Mouse (Mus musculus): ENCODE data around the gene Ube2e3. TPM values are rescaled to one million over a fixed set of nuclear protein-coding genes. Genes with fewer than 3 reads are reported as not detected.

Ube2e3 gene
- polyA plus RNA-seq, 1 experiment from 2014 or later = 60.4 TPM

GRCm38 (mm10) chr2:78868511-78868854 is 559 bp downstream of the Ube2e3 start:
- Histone ChIP-seq H3K27ac (ENCODE audit: low read depth, low read length) (peak overlapping the region; percentile 97), H3K4me2 (replicated peaks; ENCODE audit: low read depth) (peak overlapping the region; percentile 79), H3K9ac (ENCODE audit: low read depth, low read length) (peak overlapping the region; percentile 95), H3K27me3 (replicated peaks; ENCODE audit: control insufficient read depth, insufficient read depth, low read length) (no peaks in the 10 kb centered on the region), H3K9me3 (ENCODE audit: control insufficient read depth) (no peaks in the 10 kb centered on the region), H3K36me3 (ENCODE audit: control insufficient read depth, insufficient read depth) (no peaks in the 10 kb centered on the region), H3K4me3 (ENCODE audit: low read depth, low read length) (peak overlapping the region; percentile 93), H3K4me1 (replicated peaks; ENCODE audit: control insufficient read depth, insufficient read depth, low read length) (peaks cover 3% of the 10 kb centered on the region; the same call in 1 of the 2 replicates)
- under 1% methylated on average over 43 of the region's 44 CpGs for WGBS
- no peak for TF ChIP-seq CTCF (IDR thresholded peaks at IDR 0.05; ENCODE audit: low read depth)
- ATAC-seq = peak; percentile 93

GRCm38 (mm10) chr2:78868951-78869720 is 1.2 kb downstream of the Ube2e3 start:
- ATAC-seq = peak; percentile 87
- no peaks in the 10 kb centered on the region for H3K27me3 ChIP-seq (replicated peaks; ENCODE audit: control insufficient read depth, insufficient read depth, low read length)
- H3K27ac ChIP-seq (ENCODE audit: low read depth, low read length) = peak overlapping the region; percentile 97
- no peaks in the 10 kb centered on the region for H3K36me3 ChIP-seq (ENCODE audit: control insufficient read depth, insufficient read depth)
- under 1% methylated on average over 49 of the region's 114 CpGs for WGBS
- H3K9ac ChIP-seq (ENCODE audit: low read depth, low read length) = peak overlapping the region; percentile 95
- H3K4me2 ChIP-seq (replicated peaks; ENCODE audit: low read depth) = peak overlapping the region; percentile 79
- H3K4me1 ChIP-seq (replicated peaks; ENCODE audit: control insufficient read depth, insufficient read depth, low read length) = peaks cover 3% of the 10 kb centered on the region; the same call in 1 of the 2 replicates
- peak; percentile 79 for TF ChIP-seq CTCF (IDR thresholded peaks at IDR 0.05; ENCODE audit: low read depth)
- H3K4me3 ChIP-seq (ENCODE audit: low read depth, low read length) = peak overlapping the region; percentile 93
- no peaks in the 10 kb centered on the region for H3K9me3 ChIP-seq (ENCODE audit: control insufficient read depth)

DNA sequence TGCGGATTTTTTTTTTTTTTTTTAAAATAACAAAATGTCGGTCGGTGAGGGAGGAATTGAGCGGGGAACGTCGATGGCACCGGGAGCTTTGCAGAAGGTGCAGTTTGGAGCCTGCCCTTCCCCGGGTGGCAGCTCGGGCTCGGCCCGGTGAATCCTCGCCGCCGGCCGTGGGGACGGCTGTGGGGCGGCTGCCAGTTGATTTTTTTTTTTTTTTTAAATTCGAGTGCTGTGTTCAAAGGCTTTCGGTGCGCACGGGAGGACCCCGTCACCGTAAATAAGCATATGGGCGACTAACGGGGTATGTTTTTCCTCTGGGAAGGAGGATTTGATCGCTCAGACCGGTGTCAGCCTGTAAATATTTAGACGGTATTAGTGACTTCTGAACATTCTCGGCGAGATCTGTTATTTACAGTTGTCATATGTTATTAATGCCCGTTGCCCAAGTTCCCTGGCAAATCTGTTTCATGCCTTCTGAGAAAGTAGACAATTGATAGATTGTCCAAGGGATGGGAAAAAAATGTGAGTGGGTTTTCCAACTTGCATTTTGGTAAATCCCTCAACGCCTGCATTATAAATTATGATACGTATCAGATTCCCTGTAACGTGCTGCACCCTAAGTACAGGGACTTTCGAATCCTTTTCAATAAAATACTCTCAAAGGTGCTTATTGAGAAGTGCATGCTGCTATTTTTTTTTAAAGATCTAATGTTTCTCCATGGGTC is 2.0 kb downstream of the Ube2e3 start:
- Histone ChIP-seq H3K27me3 (replicated peaks; ENCODE audit: control insufficient read depth, insufficient read depth, low read length) (no peaks in the 10 kb centered on the region), H3K9ac (ENCODE audit: low read depth, low read length) (peak overlapping the region; percentile 95), H3K36me3 (ENCODE audit: control insufficient read depth, insufficient read depth) (no peaks in the 10 kb centered on the region), H3K4me2 (replicated peaks; ENCODE audit: low read depth) (peak overlapping the region; percentile 79), H3K4me1 (replicated peaks; ENCODE audit: control insufficient read depth, insufficient read depth, low read length) (peaks cover 3% of the 10 kb centered on the region; the same call in 1 of the 2 replicates), H3K4me3 (ENCODE audit: low read depth, low read length) (peak overlapping the region; percentile 93), H3K9me3 (ENCODE audit: control insufficient read depth) (no peaks in the 10 kb centered on the region), H3K27ac (ENCODE audit: low read depth, low read length) (peak overlapping the region; percentile 97)
- ATAC-seq = no peak
- WGBS = 2% methylated on average over 35 of the region's 35 CpGs
- no peak for TF ChIP-seq CTCF (IDR thresholded peaks at IDR 0.05; ENCODE audit: low read depth)

DNA sequence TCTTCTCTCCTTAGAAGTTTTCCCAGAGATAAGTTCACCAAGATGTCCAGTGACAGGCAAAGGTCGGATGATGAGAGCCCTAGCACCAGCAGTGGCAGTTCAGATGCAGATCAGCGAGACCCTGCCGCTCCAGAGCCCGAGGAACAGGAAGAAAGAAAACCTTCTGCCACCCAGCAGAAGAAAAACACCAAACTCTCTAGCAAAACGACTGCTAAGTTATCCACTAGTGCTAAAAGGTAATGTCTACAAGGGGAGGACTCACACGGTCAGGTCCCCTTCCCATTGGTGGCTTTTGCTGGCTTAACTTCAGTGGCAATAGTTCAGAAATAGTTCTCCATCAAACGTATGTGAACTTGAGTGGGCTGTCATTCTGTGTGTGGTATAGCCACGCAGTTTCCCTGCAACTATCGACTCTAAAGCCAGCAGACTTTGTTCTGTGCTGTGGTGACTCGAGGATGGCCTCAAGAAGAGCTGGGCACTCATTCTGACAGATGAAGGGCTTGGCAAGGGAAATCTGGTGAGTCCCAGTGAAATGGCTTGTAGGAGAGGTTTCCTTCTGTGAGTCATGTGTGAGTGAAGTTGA is 2.6 kb downstream of the Ube2e3 start:
- no peak overlapping the region for H3K27ac ChIP-seq (ENCODE audit: low read depth, low read length)
- no peak for ATAC-seq
- H3K9ac ChIP-seq (ENCODE audit: low read depth, low read length) = no peak overlapping the region
- peak overlapping the region; percentile 79 for H3K4me2 ChIP-seq (replicated peaks; ENCODE audit: low read depth)
- H3K4me1 ChIP-seq (replicated peaks; ENCODE audit: control insufficient read depth, insufficient read depth, low read length) = peaks cover 3% of the 10 kb centered on the region; the same call in 1 of the 2 replicates
- H3K27me3 ChIP-seq (replicated peaks; ENCODE audit: control insufficient read depth, insufficient read depth, low read length) = no peaks in the 10 kb centered on the region
- H3K36me3 ChIP-seq (ENCODE audit: control insufficient read depth, insufficient read depth) = no peaks in the 10 kb centered on the region
- TF ChIP-seq CTCF (IDR thresholded peaks at IDR 0.05; ENCODE audit: low read depth) = no peak
- peak overlapping the region; percentile 93 for H3K4me3 ChIP-seq (ENCODE audit: low read depth, low read length)
- H3K9me3 ChIP-seq (ENCODE audit: control insufficient read depth) = no peaks in the 10 kb centered on the region
- 12% methylated on average over 10 of the region's 10 CpGs for WGBS

- 30% methylated on average over 8 of the region's 8 CpGs for WGBS
- no peak for ATAC-seq
- peak; percentile 51 for TF ChIP-seq CTCF (IDR thresholded peaks at IDR 0.05; ENCODE audit: low read depth)
- Histone ChIP-seq H3K4me2 (replicated peaks; ENCODE audit: low read depth) (peak overlapping the region; percentile 79), H3K9ac (ENCODE audit: low read depth, low read length) (peak overlapping the region; percentile 32; the same call in 1 of the 2 replicates), H3K36me3 (ENCODE audit: control insufficient read depth, insufficient read depth) (no peaks in the 10 kb centered on the region), H3K27me3 (replicated peaks; ENCODE audit: control insufficient read depth, insufficient read depth, low read length) (no peaks in the 10 kb centered on the region), H3K27ac (ENCODE audit: low read depth, low read length) (no peak overlapping the region), H3K4me1 (replicated peaks; ENCODE audit: control insufficient read depth, insufficient read depth, low read length) (peaks cover 3% of the 10 kb centered on the region; the same call in 1 of the 2 replicates), H3K9me3 (ENCODE audit: control insufficient read depth) (no peaks in the 10 kb centered on the region), H3K4me3 (ENCODE audit: low read depth, low read length) (peak overlapping the region; percentile 18; the same call in 1 of the 2 replicates)
Observed at GRCm38 (mm10) chr2:78871971-78872860, 4.3 kb downstream of the Ube2e3 start.
